Comparison of ENCODE assay signal across 27 mouse cellular contexts in genomic region chr9:103286396-103286795, GRCm38 (mm10). TPM values are rescaled to one million over a fixed set of nuclear protein-coding genes. Genes with fewer than 3 reads are reported as not detected.
DNase-seq lines count a peak whose midpoint lies in the region; ATAC-seq lines count a peak whose summit lies in the region.
"Had no signal": no experiment of that assay in that cellular context is flagged by ENCODE, and none has a peak within 500 bp of the region (broad histone marks: within the 10 kb centered on the region; RNA-seq: fewer than 3 reads in every experiment).

No protein-coding gene starts in this region.

- intact Hi-C loops in left cerebral cortex, postnatal 36 days (cut with DNase I), result no loop called here

- WGBS in heart, embryonic 11.5 days (ENCODE audit: insufficient replicate concordance), result 45% methylated on average over 4 of the region's 4 CpGs
- WGBS in liver, embryonic 15.5 days (ENCODE audit: insufficient replicate concordance), result 35% methylated on average over 4 of the region's 4 CpGs

- peak overlapping the region; percentile 34 for H3K4me2 ChIP-seq in heart, embryonic 11.5 days
- peak overlapping the region; percentile 63 for H3K4me2 ChIP-seq in liver, embryonic 15.5 days
- H3K4me2 ChIP-seq: forebrain, embryonic 13.5 days; hindbrain, embryonic 13.5 days; lung, embryonic 15.5 days; neural tube, embryonic 12.5 days; stomach, embryonic 15.5 days had no signal

- no peak for ATAC-seq in heart, embryonic 11.5 days (replicated peaks; ENCODE audit: insufficient number of reproducible peaks, low FRiP score, low TSS enrichment)
- no peak for ATAC-seq in liver, embryonic 15.5 days (ENCODE audit: insufficient read depth)
- ATAC-seq: activated CD4-positive, CD25-positive, alpha-beta regulatory T cell, adult 4 months; forebrain, embryonic 13.5 days; Patski had no signal

- H3K36me3 ChIP-seq in heart, embryonic 11.5 days (ENCODE audit: control insufficient read depth, insufficient read depth, low read length), result no peaks in the 10 kb centered on the region
- peaks cover 57% of the 10 kb centered on the region for H3K36me3 ChIP-seq in erythroblast, embryonic 14.5 days (ENCODE audit: control insufficient read depth)
- peaks cover 30% of the 10 kb centered on the region for H3K36me3 ChIP-seq in liver, embryonic 15.5 days (replicated peaks)
- H3K36me3 ChIP-seq: hindbrain, embryonic 13.5 days; limb, embryonic 10.5 days; lung, embryonic 15.5 days; neural tube, embryonic 12.5 days; stomach, embryonic 15.5 days had no signal

- no peak overlapping the region for H3K9ac ChIP-seq in heart, embryonic 11.5 days (ENCODE audit: low read depth, low read length)
- peak overlapping the region; percentile 82 for H3K9ac ChIP-seq in liver, embryonic 15.5 days
- H3K9ac ChIP-seq: forebrain, embryonic 13.5 days; hindbrain, embryonic 13.5 days; lung, embryonic 15.5 days; neural tube, embryonic 12.5 days; stomach, embryonic 15.5 days had no signal

- no peak for DNase-seq in heart, adult 18-20 months
- DNase-seq in 416B (ENCODE audit: low read depth), result peak; percentile 32
- no peak for DNase-seq in left cerebral cortex, postnatal 36 days (ENCODE audit: low spot score in 2 of 2)
- DNase-seq in thymus, postnatal 10 days (ENCODE audit: low spot score in 2 of 2), result no peak
- DNase-seq: adrenal gland, postnatal 14 days; cerebellum, adult 2 months; gastrocnemius, postnatal 25 days; layer of hippocampus, postnatal 36 days; right cerebral cortex, postnatal 14 days; thymus, adult 2 months had no signal

- no peak overlapping the region for H3K27ac ChIP-seq in heart, embryonic 11.5 days (ENCODE audit: low read depth, low read length)
- peak overlapping the region; percentile 99 for H3K27ac ChIP-seq in liver, embryonic 15.5 days (replicated peaks)
- H3K27ac ChIP-seq: forebrain, embryonic 13.5 days; hindbrain, embryonic 13.5 days; limb, embryonic 10.5 days; lung, embryonic 15.5 days; neural tube, embryonic 12.5 days; stomach, embryonic 15.5 days had no signal

- peak overlapping the region; percentile 28; the same call in 1 of the 2 replicates for H3K4me3 ChIP-seq in heart, embryonic 11.5 days (ENCODE audit: low read depth, low read length)
- peak overlapping the region; percentile 69 for H3K4me3 ChIP-seq in erythroblast, embryonic 14.5 days (replicated peaks)
- peak overlapping the region; percentile 72 for H3K4me3 ChIP-seq in liver, embryonic 15.5 days (replicated peaks)
- H3K4me3 ChIP-seq: forebrain, embryonic 13.5 days; hindbrain, embryonic 13.5 days; limb, embryonic 10.5 days; lung, embryonic 15.5 days; megakaryocyte, embryonic 14.5 days; neural tube, embryonic 12.5 days; stomach, embryonic 15.5 days had no signal

- no peaks in the 10 kb centered on the region for H3K4me1 ChIP-seq in heart, embryonic 11.5 days (ENCODE audit: control insufficient read depth, insufficient read depth, low read length)
- H3K4me1 ChIP-seq in erythroblast, embryonic 14.5 days (ENCODE audit: control insufficient read depth), result peaks cover 75% of the 10 kb centered on the region
- H3K4me1 ChIP-seq in liver, embryonic 15.5 days (replicated peaks), result peaks cover 52% of the 10 kb centered on the region
- H3K4me1 ChIP-seq: forebrain, embryonic 13.5 days; hindbrain, embryonic 13.5 days; neural tube, embryonic 12.5 days; stomach, embryonic 15.5 days had no signal

- H3K9me3 ChIP-seq in heart, embryonic 11.5 days (replicated peaks; ENCODE audit: control insufficient read depth, low read length), result no peaks in the 10 kb centered on the region
- H3K9me3 ChIP-seq in erythroblast, embryonic 14.5 days (ENCODE audit: control insufficient read depth, low read length), result no peaks in the 10 kb centered on the region
- no peaks in the 10 kb centered on the region for H3K9me3 ChIP-seq in liver, embryonic 15.5 days (replicated peaks)
- H3K9me3 ChIP-seq: forebrain, embryonic 13.5 days; hindbrain, embryonic 13.5 days; limb, embryonic 10.5 days; lung, embryonic 15.5 days; megakaryocyte, embryonic 14.5 days; neural tube, embryonic 12.5 days; stomach, embryonic 15.5 days had no signal

- no peaks in the 10 kb centered on the region for H3K27me3 ChIP-seq in heart, embryonic 11.5 days (ENCODE audit: control insufficient read depth, insufficient read depth, low read length)
- H3K27me3 ChIP-seq in erythroblast, embryonic 14.5 days (ENCODE audit: control insufficient read depth), result no peaks in the 10 kb centered on the region
- H3K27me3 ChIP-seq in liver, embryonic 15.5 days, result no peaks in the 10 kb centered on the region
- H3K27me3 ChIP-seq: forebrain, embryonic 13.5 days; hindbrain, embryonic 13.5 days; lung, embryonic 15.5 days; neural tube, embryonic 12.5 days; stomach, embryonic 15.5 days had no signal

RNA-seq across cellular contexts. Expression of gene 1300017J02Rik, which starts 18.5 kb away (rescaled TPM):
- 7.3 and 7.9 TPM in 2 replicates for polyA plus RNA-seq in heart, embryonic 11.5 days (2014; fragmentation: Nextera tagmentation; extraction: Ambion mirVana)
- total RNA-seq in heart, adult 18-20 months (2021), result not detected
- 11.6 and 12.4 TPM in 2 replicates for polyA plus RNA-seq in erythroblast, embryonic 14.5 days (2012)
- polyA plus RNA-seq in liver, embryonic 15.5 days (2015; fragmentation: Nextera tagmentation; extraction: Ambion mirVana), result 74.2 and 96.0 TPM in 2 replicates
- total RNA-seq in left cerebral cortex, postnatal 36 days (2021), result under 1 TPM in 1 of 2 experiments, not detected in 1; 0.74 TPM
- total RNA-seq: gastrocnemius, postnatal 25 days; monocyte, adult 5-6 weeks had no signal
- polyA plus RNA-seq: large intestine, adult 2 months had no signal

RNA-seq across cellular contexts. Expression of gene Topbp1, which starts 18.6 kb away (rescaled TPM):
- 53.8 and 58.2 TPM in 2 replicates for polyA plus RNA-seq in heart, embryonic 11.5 days (2014; fragmentation: Nextera tagmentation; extraction: Ambion mirVana)
- total RNA-seq in heart, adult 18-20 months (2021), result 10 to 100 TPM in 1 of 2 experiments, 1 to 10 TPM in 1; 9.0 to 13.4 TPM
- polyA plus RNA-seq in erythroblast, embryonic 14.5 days (2012), result 2.6 and 3.9 TPM in 2 replicates
- 35.1 and 38.2 TPM in 2 replicates for polyA plus RNA-seq in liver, embryonic 15.5 days (2015; fragmentation: Nextera tagmentation; extraction: Ambion mirVana)
- total RNA-seq in left cerebral cortex, postnatal 36 days (2021), result 10 to 100 TPM; 16.6 to 24.5 TPM

RNA-seq across cellular contexts. Expression of gene Trf, which starts 56.2 kb away (rescaled TPM):
- polyA plus RNA-seq in heart, embryonic 11.5 days (2014; fragmentation: Nextera tagmentation; extraction: Ambion mirVana), result 45.7 and 88.4 TPM in 2 replicates
- 10 to 100 TPM; 44.2 to 67.1 TPM for total RNA-seq in heart, adult 18-20 months (2021)
- polyA plus RNA-seq in erythroblast, embryonic 14.5 days (2012), result 0.66 and 2.0 TPM in 2 replicates
- 10,865 and 16,074 TPM in 2 replicates for polyA plus RNA-seq in liver, embryonic 15.5 days (2015; fragmentation: Nextera tagmentation; extraction: Ambion mirVana)
- total RNA-seq in left cerebral cortex, postnatal 36 days (2021), result 100 to 1,000 TPM; 136 to 214 TPM
- polyA plus RNA-seq: C2C12, Patski had no signal

RNA-seq across cellular contexts. Expression of gene Gm20425, which starts 56.3 kb away (rescaled TPM):
- 0.44 and 2.0 TPM in 2 replicates for polyA plus RNA-seq in heart, embryonic 11.5 days (2014; fragmentation: Nextera tagmentation; extraction: Ambion mirVana)
- 1 to 10 TPM; 5.5 to 6.7 TPM for total RNA-seq in heart, adult 18-20 months (2021)
- not detected in 2 replicates for polyA plus RNA-seq in erythroblast, embryonic 14.5 days (2012)
- polyA plus RNA-seq in liver, embryonic 15.5 days (2015; fragmentation: Nextera tagmentation; extraction: Ambion mirVana), result 0.24 and 2.3 TPM in 2 replicates
- total RNA-seq in left cerebral cortex, postnatal 36 days (2021), result 1 to 10 TPM; 9.2 to 9.7 TPM
- total RNA-seq: monocyte, adult 5-6 weeks had no signal
- polyA plus RNA-seq: C2C12; intestine, embryonic 14.5 days; large intestine, adult 2 months; limb, embryonic 10.5 days; Patski; spleen, adult 2 months; thymus, adult 2 months had no signal

Comparison
In these comparisons a context has a peak if more than half of its experiments do, and no peak if none do; other contexts are left out.
1. RNA of gene Trf, which starts 56.2 kb away (polyA plus RNA-seq): 10,865 to 16,074 TPM in liver, embryonic 15.5 days; 45.7 to 88.4 TPM in heart, embryonic 11.5 days and 0.66 to 2.0 TPM in erythroblast, embryonic 14.5 days; every median in the first group is over 100 times any median in the second.
2. Peak in every context shown above with its lines, with median percentiles within 50 percentile points of each other: H3K4me3 ChIP-seq.